Mouse (Mus musculus) kidney, embryonic 16.5 days (tissue): ENCODE measurements at regions not wholly inside any gene's neighbourhood (a gene's known extent, or its start where the extent isn't known, plus 50 kb on each side); places are given as distances from the start of the nearest gene placed in this dataset.
A peak's percentile ranks its signal among the peaks of the same experiment; 100 is the strongest.

Source experiments
- ATAC-seq: fragments of 200-750 bp; cut with Nextera tagmentation; 2 replicates; pipeline ENCODE4 v1.8.0; 2017; ENCODE audit warnings: moderate TSS enrichment; ENCODE audit not compliant: low FRiP score, low TSS enrichment
- H3K27ac ChIP-seq: fragments of 300-500 bp; sonication (generic); 2 replicates; pipeline ENCODE4 v1.5.1; 2014; ENCODE audit warnings: low read length
- H3K27me3 ChIP-seq: fragments of 300-500 bp; sonication (generic); 2 replicates; pipeline ENCODE4 v1.6.1; 2014; ENCODE audit warnings: low read length, control low read depth, mixed read lengths; ENCODE audit not compliant: insufficient read depth
- H3K36me3 ChIP-seq: fragments of 300-500 bp; sonication (generic); 2 replicates; pipeline ENCODE4 v1.6.1; 2014; ENCODE audit warnings: low read length, control low read depth, mixed read lengths; ENCODE audit not compliant: insufficient read depth
- H3K4me1 ChIP-seq: fragments of 300-500 bp; sonication (generic); 2 replicates; pipeline ENCODE4 v1.6.1; 2014; ENCODE audit warnings: low read length, control low read depth, mixed read lengths; ENCODE audit not compliant: insufficient read depth
- H3K4me2 ChIP-seq: fragments of 300-500 bp; sonication (generic); replicated peaks from 2 replicates; pipeline ENCODE4 v1.6.1; 2014; ENCODE audit warnings: low read depth, low read length
- H3K4me3 ChIP-seq: fragments of 300-500 bp; sonication (generic); 2 replicates; pipeline ENCODE4 v1.5.1; 2014; ENCODE audit warnings: mild to moderate bottlenecking, low read length
- H3K9ac ChIP-seq: fragments of 300-500 bp; sonication (generic); replicated peaks from 2 replicates; pipeline ENCODE4 v1.6.1; 2014; ENCODE audit warnings: low read length
- H3K9me3 ChIP-seq: fragments of 300-500 bp; sonication (generic); 2 replicates; pipeline ENCODE4 v1.6.1; 2016; ENCODE audit warnings: low read length, control low read depth
- WGBS: fragments of 180-500 bp; shearing (Covaris S2); extraction: QIAGEN DNeasy Blood & Tissue Kit; methylation state at CpG from one replicate; pipeline ENCODE4 v1.1.7; 2014; 5-methylcytosine and 5-hydroxymethylcytosine counted together

DNA sequence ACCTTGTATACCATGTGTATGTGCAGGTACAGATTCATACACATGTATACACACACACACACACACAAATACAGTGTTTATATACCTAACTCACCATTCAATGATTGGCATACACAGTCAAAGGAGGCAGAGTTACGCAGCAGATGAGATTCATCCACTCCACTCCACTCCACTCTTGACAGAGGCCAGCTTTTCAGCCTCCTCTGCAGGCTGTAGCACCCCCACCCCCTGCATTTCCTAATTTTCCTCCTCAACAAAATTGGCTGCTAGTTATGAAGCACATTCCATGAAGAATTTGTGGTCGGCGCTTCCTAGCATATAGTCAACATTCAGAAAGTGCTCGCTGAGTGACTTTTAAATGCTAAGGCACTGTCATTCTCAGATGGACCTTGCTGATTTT, 546.7 kb upstream of the Map3k7 start:
- Histone ChIP-seq H3K36me3 (no peaks in the 10 kb centered on the region), H3K27me3 (no peaks in the 10 kb centered on the region), H3K27ac (no peak overlapping the region), H3K4me1 (no peaks in the 10 kb centered on the region; the same call in 1 of the 2 replicates), H3K4me2 (no peak overlapping the region), H3K9me3 (no peaks in the 10 kb centered on the region), H3K9ac (no peak overlapping the region), H3K4me3 (no peak overlapping the region)
- WGBS = 76% methylated on average over 4 of the region's 4 CpGs
- no peak for ATAC-seq

DNA sequence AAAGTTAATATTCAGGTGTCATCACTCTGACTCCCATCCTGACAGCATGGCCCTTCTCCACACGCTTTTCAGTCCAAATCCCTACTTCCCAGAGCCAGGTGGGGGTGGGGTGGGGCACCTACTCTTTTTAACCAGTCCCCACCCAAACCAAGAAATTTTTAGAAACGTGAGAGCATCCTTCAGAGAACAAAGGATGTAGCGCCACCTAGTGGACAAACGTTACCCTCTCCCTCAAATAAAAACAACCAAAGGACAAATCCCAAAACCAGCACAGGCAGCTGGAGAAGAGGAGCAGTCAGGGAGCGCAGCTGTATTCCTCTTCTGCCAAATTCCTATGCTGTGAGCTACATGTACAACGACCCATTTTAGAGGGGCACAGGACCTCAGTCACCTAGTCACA, 544.7 kb upstream of the Map3k7 start:
- H3K36me3 ChIP-seq = no peaks in the 10 kb centered on the region
- no peaks in the 10 kb centered on the region; the same call in 1 of the 2 replicates for H3K4me1 ChIP-seq
- H3K4me2 ChIP-seq = no peak overlapping the region
- 0 out of 2 replicates have a peak, but pooled peaks have one; percentile 52 for ATAC-seq
- no peak overlapping the region for H3K4me3 ChIP-seq
- H3K27ac ChIP-seq = no peak overlapping the region
- WGBS = 9% methylated on average over 6 of the region's 6 CpGs
- H3K9me3 ChIP-seq = no peaks in the 10 kb centered on the region
- H3K27me3 ChIP-seq = no peaks in the 10 kb centered on the region
- no peak overlapping the region for H3K9ac ChIP-seq

DNA sequence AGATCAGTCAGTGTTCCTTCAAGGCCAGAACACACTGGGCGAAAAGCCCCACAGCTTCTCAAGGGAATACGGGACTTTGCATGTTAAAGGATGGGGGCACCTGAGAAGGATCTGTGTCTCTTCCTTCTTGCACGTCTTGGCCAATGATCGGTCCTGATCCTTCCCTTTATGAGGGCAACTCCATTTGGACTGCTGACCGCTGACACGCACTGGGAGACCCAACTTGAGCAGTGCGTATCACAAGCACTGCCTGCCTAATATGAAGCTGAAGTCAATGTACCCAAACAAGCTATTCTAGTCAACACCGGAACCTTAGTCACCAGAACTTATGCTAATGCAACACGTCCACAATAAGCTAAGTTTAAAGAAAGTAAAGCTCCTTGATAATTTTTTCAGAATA, 543.7 kb upstream of the Map3k7 start:
- no peak for ATAC-seq
- 80% methylated on average over 9 of the region's 9 CpGs for WGBS
- Histone ChIP-seq H3K9ac (no peak overlapping the region), H3K4me2 (no peak overlapping the region), H3K9me3 (no peaks in the 10 kb centered on the region), H3K36me3 (no peaks in the 10 kb centered on the region), H3K27ac (no peak overlapping the region), H3K27me3 (no peaks in the 10 kb centered on the region), H3K4me1 (no peaks in the 10 kb centered on the region; the same call in 1 of the 2 replicates), H3K4me3 (no peak overlapping the region)

DNA sequence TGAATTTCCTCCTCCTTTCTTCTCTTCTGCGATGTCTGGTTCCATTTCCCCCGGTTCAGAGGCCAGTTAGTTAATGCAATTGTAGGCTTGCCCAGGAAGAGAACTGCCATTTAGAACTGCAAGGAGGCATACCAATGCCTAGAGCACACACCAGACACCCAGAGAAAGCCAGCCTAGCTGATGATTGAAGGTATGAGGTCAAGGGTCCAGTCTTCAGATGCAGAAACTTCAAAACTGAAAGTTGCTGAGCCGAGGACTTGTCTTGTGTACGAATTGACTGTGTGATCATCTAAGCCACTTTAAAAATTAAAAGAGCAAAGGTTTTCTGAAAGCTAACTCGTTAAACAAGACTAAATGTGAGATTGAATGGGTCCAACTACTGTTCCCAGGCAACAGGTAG, 542.5 kb upstream of the Map3k7 start:
- Histone ChIP-seq H3K9me3 (no peaks in the 10 kb centered on the region), H3K36me3 (no peaks in the 10 kb centered on the region), H3K4me2 (no peak overlapping the region), H3K27ac (no peak overlapping the region), H3K9ac (no peak overlapping the region), H3K4me1 (no peaks in the 10 kb centered on the region; the same call in 1 of the 2 replicates), H3K4me3 (no peak overlapping the region), H3K27me3 (no peaks in the 10 kb centered on the region)
- 71% methylated on average over 5 of the region's 5 CpGs for WGBS
- ATAC-seq = no peak

DNA sequence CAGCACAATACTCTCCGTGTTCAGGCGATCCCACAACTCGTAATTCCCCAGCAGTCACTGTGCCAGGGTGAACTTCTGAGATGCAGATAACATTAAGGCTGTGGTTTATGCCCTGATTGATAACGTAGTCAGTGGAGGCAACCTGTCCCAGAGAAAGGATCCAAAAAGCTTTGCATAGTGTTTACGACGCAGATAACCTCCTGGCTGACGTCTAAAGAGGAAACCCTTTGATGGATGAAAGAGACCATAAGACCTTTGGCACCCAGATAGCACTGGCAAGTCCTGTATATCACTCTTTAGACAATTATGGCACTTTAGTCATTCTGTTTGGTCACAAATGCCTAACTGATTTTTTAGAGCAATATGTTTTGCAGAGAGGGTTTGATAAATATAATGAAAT, 538.8 kb upstream of the Map3k7 start:
- ATAC-seq = no peak
- Histone ChIP-seq H3K4me2 (no peak overlapping the region), H3K36me3 (no peaks in the 10 kb centered on the region), H3K4me3 (no peak overlapping the region), H3K27ac (no peak overlapping the region), H3K27me3 (no peaks in the 10 kb centered on the region), H3K9ac (no peak overlapping the region), H3K4me1 (no peaks in the 10 kb centered on the region), H3K9me3 (no peaks in the 10 kb centered on the region)
- 41% methylated on average over 7 of the region's 7 CpGs for WGBS

DNA sequence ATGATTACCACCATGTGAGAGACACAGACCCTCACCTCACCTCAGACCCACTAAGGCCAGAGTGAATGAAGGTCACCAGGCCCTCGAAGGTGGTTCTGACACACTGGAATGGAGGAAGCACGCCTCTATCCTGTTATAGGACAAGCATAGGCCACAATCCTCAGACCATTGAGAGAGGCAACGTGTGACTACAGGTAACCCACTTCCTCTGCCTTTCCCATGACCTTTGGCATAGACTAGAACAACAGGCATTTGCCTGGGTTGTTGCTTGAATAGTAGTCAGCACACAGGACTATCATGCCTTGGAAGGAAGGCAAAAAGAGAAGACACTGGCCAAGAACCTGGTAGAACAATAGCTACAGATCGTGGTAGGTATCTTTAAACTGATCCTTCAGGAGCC, 538.2 kb upstream of the Map3k7 start:
- ATAC-seq = no peak
- Histone ChIP-seq H3K4me1 (no peaks in the 10 kb centered on the region), H3K9me3 (no peaks in the 10 kb centered on the region), H3K36me3 (no peaks in the 10 kb centered on the region), H3K4me3 (no peak overlapping the region), H3K27ac (no peak overlapping the region), H3K9ac (no peak overlapping the region), H3K27me3 (no peaks in the 10 kb centered on the region), H3K4me2 (no peak overlapping the region)
- WGBS = 68% methylated on average over 4 of the region's 4 CpGs

DNA sequence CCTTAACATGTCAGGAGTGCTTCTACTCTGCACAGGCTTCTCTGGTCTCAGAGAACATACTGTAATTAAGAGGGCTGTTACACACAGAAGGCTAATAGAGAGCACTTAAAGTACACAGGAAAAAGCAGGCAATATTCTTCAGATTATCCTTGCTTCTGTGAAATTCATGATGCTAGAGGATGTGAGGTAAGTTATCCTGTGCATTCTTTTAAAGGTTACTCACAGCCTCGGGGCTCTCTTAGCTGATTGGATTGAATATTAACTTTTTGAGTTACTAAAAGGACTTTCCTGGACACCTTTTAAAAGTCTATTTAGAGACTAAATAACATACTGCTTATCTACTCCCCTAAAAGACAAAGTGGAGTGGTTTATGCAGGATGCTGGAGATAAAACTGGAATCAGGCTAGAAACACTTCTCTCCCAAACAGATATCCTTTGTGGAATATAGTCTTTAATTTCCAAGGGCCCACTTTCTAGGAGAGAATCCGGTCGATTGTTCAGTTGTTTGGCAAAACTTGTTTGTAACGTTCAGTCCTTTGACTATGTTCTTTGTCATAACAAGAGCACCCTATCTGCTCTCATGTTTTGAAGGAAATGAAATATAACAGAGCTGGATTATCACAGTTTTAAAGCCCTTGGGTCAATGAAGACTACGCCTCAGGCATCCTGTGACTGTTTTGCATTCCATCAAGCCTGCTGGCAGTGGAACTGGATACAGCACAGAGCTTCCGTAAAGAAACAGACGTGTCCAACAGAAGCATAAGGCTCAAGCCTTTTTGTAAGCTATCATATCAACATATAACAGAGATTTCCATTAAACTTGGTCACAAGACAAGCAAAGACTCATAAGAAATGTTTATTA, 537.5 kb upstream of the Map3k7 start:
- Histone ChIP-seq H3K27me3 (no peaks in the 10 kb centered on the region), H3K9me3 (no peaks in the 10 kb centered on the region), H3K36me3 (no peaks in the 10 kb centered on the region), H3K4me3 (no peak overlapping the region), H3K4me2 (no peak overlapping the region), H3K9ac (no peak overlapping the region), H3K27ac (no peak overlapping the region), H3K4me1 (no peaks in the 10 kb centered on the region)
- WGBS = 68% methylated on average over 7 of the region's 7 CpGs
- no peak for ATAC-seq

DNA sequence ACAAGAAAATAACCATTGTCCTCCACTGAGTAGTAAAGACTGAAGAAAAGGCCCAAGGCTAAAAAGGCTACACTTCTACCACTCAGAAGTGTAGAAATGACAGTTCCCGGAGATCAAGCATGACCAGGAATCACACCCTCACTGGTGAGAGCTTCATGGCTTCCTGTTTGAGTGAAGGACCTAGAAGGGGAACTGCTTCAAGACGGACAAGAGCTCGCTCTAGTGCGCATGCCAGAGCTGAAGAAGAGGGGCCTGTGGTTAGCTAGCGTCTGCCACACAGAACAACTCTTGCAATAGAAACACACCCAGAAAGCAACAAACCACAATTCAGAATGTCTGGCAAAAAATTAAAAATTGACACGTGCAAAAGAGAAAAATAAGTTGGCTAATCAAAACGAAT, 530.0 kb upstream of the Map3k7 start:
- no peaks in the 10 kb centered on the region for H3K4me1 ChIP-seq
- H3K9ac ChIP-seq = no peak overlapping the region
- no peak overlapping the region for H3K27ac ChIP-seq
- H3K27me3 ChIP-seq = no peaks in the 10 kb centered on the region
- H3K4me3 ChIP-seq = no peak overlapping the region
- H3K9me3 ChIP-seq = no peaks in the 10 kb centered on the region
- H3K4me2 ChIP-seq = no peak overlapping the region
- no peaks in the 10 kb centered on the region for H3K36me3 ChIP-seq
- ATAC-seq = no peak
- WGBS = 92% methylated on average over 7 of the region's 7 CpGs

DNA sequence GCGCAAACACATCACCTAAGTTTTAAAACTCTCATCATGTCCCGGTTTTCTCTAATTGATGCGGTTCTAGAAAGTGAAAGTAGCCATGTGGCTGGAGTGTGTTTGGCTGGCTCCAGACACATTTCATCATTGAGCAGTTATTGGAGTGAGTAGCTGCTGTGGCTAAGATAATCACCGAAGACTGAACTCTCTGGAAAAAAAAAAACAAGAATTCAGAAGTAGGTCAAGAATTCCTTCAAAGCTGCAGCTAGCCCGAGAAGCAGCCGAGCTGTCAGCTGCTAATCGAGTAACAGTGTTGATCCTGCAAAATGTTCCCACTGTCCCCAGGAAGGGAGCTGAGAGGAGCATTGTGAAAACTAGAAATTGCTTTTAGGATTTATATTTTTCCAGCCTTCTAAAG, 509.0 kb upstream of the Map3k7 start:
- Histone ChIP-seq H3K4me3 (no peak overlapping the region), H3K4me1 (peaks cover 5% of the 10 kb centered on the region; the same call in 1 of the 2 replicates), H3K27me3 (no peaks in the 10 kb centered on the region), H3K9ac (no peak overlapping the region), H3K9me3 (no peaks in the 10 kb centered on the region), H3K27ac (peak overlapping the region; percentile 18; the same call in 1 of the 2 replicates), H3K4me2 (peak overlapping the region; percentile 23; the same call in 1 of the 2 replicates), H3K36me3 (no peaks in the 10 kb centered on the region)
- 57% methylated on average over 7 of the region's 7 CpGs for WGBS
- no peak for ATAC-seq

DNA sequence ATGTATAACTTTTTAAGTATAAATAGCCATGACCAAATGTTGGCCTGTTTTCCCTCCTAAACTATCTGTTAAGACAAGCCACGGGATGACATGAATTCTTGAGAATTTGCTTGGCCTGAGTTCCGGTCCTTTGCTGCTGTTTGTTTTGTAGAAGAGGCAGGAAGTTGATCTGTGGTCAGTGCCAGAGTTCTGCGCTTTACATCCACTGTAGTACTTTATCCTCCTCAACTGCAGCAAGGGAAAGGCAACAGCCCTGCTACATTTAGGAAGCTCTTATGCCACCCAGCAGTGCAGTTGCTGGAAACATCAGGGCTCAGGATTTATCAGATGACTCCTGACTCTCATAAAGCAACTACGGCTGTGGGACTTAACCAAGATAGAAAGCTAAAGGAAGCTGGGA, 508.4 kb upstream of the Map3k7 start:
- H3K9ac ChIP-seq = no peak overlapping the region
- H3K4me3 ChIP-seq = no peak overlapping the region
- H3K4me1 ChIP-seq = peaks cover 5% of the 10 kb centered on the region; the same call in 1 of the 2 replicates
- 45% methylated on average over 4 of the region's 4 CpGs for WGBS
- no peak overlapping the region for H3K4me2 ChIP-seq
- H3K9me3 ChIP-seq = no peaks in the 10 kb centered on the region
- H3K36me3 ChIP-seq = no peaks in the 10 kb centered on the region
- no peaks in the 10 kb centered on the region for H3K27me3 ChIP-seq
- ATAC-seq = no peak
- H3K27ac ChIP-seq = peak overlapping the region; percentile 20; the same call in 1 of the 2 replicates
